ENCODE assay signal across 1 mouse cellular context in the genomic region with DNA sequence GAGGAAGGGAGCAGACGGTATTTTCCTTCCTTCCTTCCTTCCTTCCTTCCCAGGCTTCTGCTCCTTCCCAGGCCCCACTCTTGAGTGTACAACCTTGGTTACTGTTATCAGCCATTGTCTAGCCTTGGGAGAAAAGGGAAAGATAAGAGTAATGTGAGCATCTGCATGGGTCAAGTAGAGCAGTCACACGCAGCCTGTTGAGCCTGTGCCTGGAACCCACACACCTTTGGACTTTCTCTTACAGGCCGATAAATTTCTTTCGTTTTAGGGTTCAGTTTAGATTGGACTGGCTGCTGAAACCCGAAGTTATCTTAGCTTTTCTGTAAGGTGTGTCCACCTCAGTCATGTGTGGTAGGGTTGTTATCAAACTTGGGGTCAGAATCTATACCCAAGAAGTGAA.
A peak's percentile ranks its signal among the peaks of the same experiment; 100 is the strongest.
TF ChIP-seq lines count a peak whose summit lies in the region.

No protein-coding gene starts in this region.

TF ChIP-seq in MEL, 35 proteins besides CTCF, POLR2A, EP300 and RAD21:
- TF ChIP-seq GATA1 (IDR thresholded peaks at IDR 0.05; ENCODE audit: low read depth, low read length) (0 out of 2 replicates have a peak, but pooled peaks have one; percentile 14), ZC3H11A (IDR thresholded peaks at IDR 0.05; ENCODE audit: low read depth, low read length) (no peak)
